ENCODE assay signal across 8 mouse cellular contexts in the genomic region with DNA sequence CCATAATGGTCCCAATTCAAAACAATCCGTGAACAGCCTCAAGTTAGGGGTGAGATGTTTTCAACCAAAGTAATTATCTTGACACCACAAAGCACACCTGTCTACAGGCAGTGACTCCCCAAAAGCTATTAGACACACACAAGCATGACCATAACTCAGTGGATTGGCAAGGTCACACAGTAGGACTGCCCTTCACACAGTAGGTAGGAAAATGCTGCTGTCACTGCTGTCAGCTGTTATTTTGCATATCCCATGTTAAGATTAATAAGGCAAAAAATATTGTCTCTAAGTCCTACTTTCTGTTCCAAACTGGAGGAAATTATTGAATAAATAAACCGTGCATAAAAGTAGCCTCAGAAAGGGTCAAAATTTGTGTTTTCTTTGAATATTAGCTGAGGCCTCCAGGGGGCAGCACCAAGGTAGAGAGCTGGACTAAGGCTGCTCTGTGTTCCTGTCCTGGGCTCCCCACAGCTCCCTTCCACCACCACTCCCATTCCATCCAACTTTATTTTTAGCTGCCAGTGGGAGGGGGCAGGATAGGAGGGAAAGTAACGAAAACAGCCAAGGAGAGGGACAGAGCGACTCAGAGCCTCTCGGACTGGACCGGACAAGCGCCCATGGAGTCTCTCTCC. TPM values are rescaled to one million over a fixed set of nuclear protein-coding genes. Genes with fewer than 3 reads are reported as not detected.
DNase-seq lines count a peak whose midpoint lies in the region; ATAC-seq and TF ChIP-seq lines count a peak whose summit lies in the region.

A gene (plus strand): TSS at position 567 of the 632 bp plus-strand sequence.

- H3K9me3 ChIP-seq in intestine, embryonic 14.5 days (ENCODE audit: control insufficient read depth, low read length) = no peaks in the 10 kb centered on the region
- H3K9me3 ChIP-seq in intestine, embryonic 15.5 days = no peaks in the 10 kb centered on the region
- no peaks in the 10 kb centered on the region for H3K9me3 ChIP-seq in forebrain, embryonic 16.5 days (ENCODE audit: control insufficient read depth, low read length)
- H3K9me3 ChIP-seq in intestine, postnatal 0 days (ENCODE audit: control insufficient read depth) = no peaks in the 10 kb centered on the region

- 0 out of 2 replicates have a peak, but pooled peaks have one; percentile 32 for ATAC-seq in intestine, embryonic 14.5 days (replicated peaks; ENCODE audit: low FRiP score, low TSS enrichment, low read depth)
- ATAC-seq in intestine, embryonic 15.5 days = no peak
- 0 out of 2 replicates have a peak, but pooled peaks have one; percentile 12 for ATAC-seq in forebrain, embryonic 16.5 days
- ATAC-seq in intestine, postnatal 0 days = peak; percentile 32; the same call in 1 of the 2 replicates

- DNase-seq in intestine, embryonic 14.5 days (ENCODE audit: low spot score) = peak; percentile 57
- DNase-seq in B cell, adult 2 months = peak; percentile 47 to 63
- DNase-seq in adrenal gland, postnatal 10 days = peak; percentile 62
- peak; percentile 33 for DNase-seq in lung, postnatal 25 days (ENCODE audit: low spot score)
- DNase-seq in layer of hippocampus, adult 9-10 months (ENCODE audit: low spot score) = no peak

- no peaks in the 10 kb centered on the region for H3K4me1 ChIP-seq in intestine, embryonic 14.5 days (replicated peaks; ENCODE audit: control insufficient read depth, insufficient read depth, low read length)
- no peaks in the 10 kb centered on the region for H3K4me1 ChIP-seq in intestine, embryonic 15.5 days (replicated peaks)
- no peaks in the 10 kb centered on the region for H3K4me1 ChIP-seq in forebrain, embryonic 16.5 days (replicated peaks; ENCODE audit: control insufficient read depth, insufficient read depth, low read length)
- H3K4me1 ChIP-seq in intestine, postnatal 0 days (replicated peaks; ENCODE audit: control insufficient read depth, insufficient read depth, low read length) = no peaks in the 10 kb centered on the region

- no peak within 1 kb of the TSS for H3K4me2 ChIP-seq in intestine, embryonic 14.5 days (ENCODE audit: low read length)
- H3K4me2 ChIP-seq in intestine, embryonic 15.5 days (replicated peaks) = no peak within 1 kb of the TSS
- no peak within 1 kb of the TSS for H3K4me2 ChIP-seq in forebrain, embryonic 16.5 days (ENCODE audit: low read length)
- H3K4me2 ChIP-seq in intestine, postnatal 0 days (replicated peaks; ENCODE audit: low read depth) = no peak within 1 kb of the TSS

- peaks cover 36% of the 10 kb centered on the region for H3K36me3 ChIP-seq in intestine, embryonic 14.5 days (ENCODE audit: control insufficient read depth, insufficient read depth, low read length)
- peaks cover 17% of the 10 kb centered on the region for H3K36me3 ChIP-seq in intestine, embryonic 15.5 days
- H3K36me3 ChIP-seq in forebrain, embryonic 16.5 days (ENCODE audit: control insufficient read depth, insufficient read depth) = 0 out of 2 replicates have a peak, but pooled peaks cover 3% of the 10 kb centered on the region
- peaks cover 30% of the 10 kb centered on the region for H3K36me3 ChIP-seq in intestine, postnatal 0 days (ENCODE audit: control insufficient read depth, insufficient read depth)

- H3K9ac ChIP-seq in intestine, embryonic 14.5 days (ENCODE audit: low read length) = no peak within 1 kb of the TSS
- H3K9ac ChIP-seq in intestine, embryonic 15.5 days = no peak within 1 kb of the TSS
- no peak within 1 kb of the TSS for H3K9ac ChIP-seq in forebrain, embryonic 16.5 days (replicated peaks; ENCODE audit: low read depth, low read length)
- no peak within 1 kb of the TSS for H3K9ac ChIP-seq in intestine, postnatal 0 days (ENCODE audit: low read depth, low read length)

- H3K4me3 ChIP-seq in intestine, embryonic 14.5 days (ENCODE audit: low read depth, low read length) = no peak within 1 kb of the TSS
- H3K4me3 ChIP-seq in intestine, embryonic 15.5 days (replicated peaks) = no peak within 1 kb of the TSS
- H3K4me3 ChIP-seq in forebrain, embryonic 16.5 days (replicated peaks; ENCODE audit: low read length) = no peak within 1 kb of the TSS
- H3K4me3 ChIP-seq in intestine, postnatal 0 days (ENCODE audit: low read depth, low read length) = no peak within 1 kb of the TSS

- H3K27ac ChIP-seq in intestine, embryonic 14.5 days (ENCODE audit: low read depth) = no peak within 1 kb of the TSS
- no peak within 1 kb of the TSS for H3K27ac ChIP-seq in intestine, embryonic 15.5 days
- H3K27ac ChIP-seq in forebrain, embryonic 16.5 days (ENCODE audit: low read length) = no peak within 1 kb of the TSS
- no peak within 1 kb of the TSS for H3K27ac ChIP-seq in intestine, postnatal 0 days (ENCODE audit: low read depth, low read length)

- WGBS in intestine, embryonic 14.5 days = 68% methylated on average over 7 of the region's 7 CpGs
- WGBS in intestine, embryonic 15.5 days = 57% methylated on average over 7 of the region's 7 CpGs
- 64% methylated on average over 7 of the region's 7 CpGs for WGBS in forebrain, embryonic 16.5 days
- WGBS in intestine, postnatal 0 days = 62% methylated on average over 7 of the region's 7 CpGs

- no peaks in the 10 kb centered on the region for H3K27me3 ChIP-seq in intestine, embryonic 14.5 days (replicated peaks; ENCODE audit: control insufficient read depth, insufficient read depth, low read length)
- no peaks in the 10 kb centered on the region for H3K27me3 ChIP-seq in intestine, embryonic 15.5 days (replicated peaks)
- H3K27me3 ChIP-seq in forebrain, embryonic 16.5 days (replicated peaks; ENCODE audit: control insufficient read depth, insufficient read depth, low read length) = no peaks in the 10 kb centered on the region
- no peaks in the 10 kb centered on the region for H3K27me3 ChIP-seq in intestine, postnatal 0 days (replicated peaks; ENCODE audit: control insufficient read depth, insufficient read depth, low read length)

- peak; percentile 71 for TF ChIP-seq CTCF in intestine, postnatal 0 days (IDR thresholded peaks at IDR 0.05; ENCODE audit: low read depth)

RNA-seq across cellular contexts. Expression of the gene that starts here (rescaled TPM):
- polyA plus RNA-seq in intestine, embryonic 14.5 days (2014; fragmentation: Nextera tagmentation; extraction: Ambion mirVana) = 0.61 and 0.86 TPM in 2 replicates
- 0.43 and 0.49 TPM in 2 replicates for polyA plus RNA-seq in intestine, embryonic 15.5 days (2015; fragmentation: Nextera tagmentation; extraction: Ambion mirVana)
- total RNA-seq in adrenal gland, postnatal 10 days (2021) = 1 to 10 TPM; 1.8 to 2.0 TPM
- 0.75 and 1.3 TPM in 2 replicates for polyA plus RNA-seq in forebrain, embryonic 16.5 days (2015; fragmentation: Nextera tagmentation; extraction: Ambion mirVana)
- 0.17 and 0.21 TPM in 2 replicates for polyA plus RNA-seq in intestine, postnatal 0 days (2015; fragmentation: Nextera tagmentation; extraction: Ambion mirVana)

Comparison
In these comparisons a context has a peak if more than half of its experiments do, and no peak if none do; other contexts are left out.
1. Peak in DNase-seq and ATAC-seq in intestine, embryonic 14.5 days; RNA of the gene not detected or under 1 TPM.
2. Peak in ATAC-seq in intestine, postnatal 0 days; RNA of the gene not detected or under 1 TPM.